Mouse (Mus musculus) gastrocnemius, adult 8-10 months (tissue): ENCODE measurements around the gene Gfer. TPM values are rescaled to one million over a fixed set of nuclear protein-coding genes. Genes with fewer than 3 reads are reported as not detected.

Experiments used
- DNase-seq, 2 experiments: peaks; one replicate each; pipeline ENCODE4 v3.0.0; 2022; ENCODE audit warnings: low spot score in 2 of 2
- total RNA-seq, 4 experiments: library from RNA; stranded (reverse); gene quantifications; 2 replicates each; pipeline ENCODE4 v1.2.4; 2022

Gene Gfer
- 10 to 100 TPM; 38.2 to 54.4 (median 44.7) TPM for total RNA-seq

- DNase-seq = peak; percentile 80 to 84
These were observed at the start of gene Gfer, which contains the start of gene Noxo1 for GRCm38 (mm10) chr17:24696011-24696697. Gene Gfer (minus strand): TSS chr17:24696156. Gene Noxo1 (plus strand): TSS chr17:24696234.

DNA sequence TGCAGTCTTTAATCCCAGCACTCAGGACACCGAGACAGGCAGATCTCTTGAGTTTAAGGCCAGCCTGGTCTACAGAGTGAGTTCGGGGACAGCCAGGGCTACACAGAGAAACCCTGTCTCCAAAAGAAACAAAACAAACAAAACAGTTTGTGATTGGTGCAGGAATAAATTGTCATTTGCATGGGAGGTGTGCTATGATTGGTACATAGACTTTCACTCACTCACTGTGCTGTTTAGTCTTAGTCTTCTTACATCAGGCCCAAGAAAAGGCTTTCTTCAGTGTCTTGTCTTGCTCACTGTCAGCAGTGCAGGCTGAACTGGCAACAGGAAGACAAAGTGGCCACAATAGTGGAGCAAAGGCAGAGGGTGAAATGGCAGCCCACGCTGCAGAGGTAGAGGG lies 48.4 kb upstream of the Gfer start:
- DNase-seq = no peak

DNA sequence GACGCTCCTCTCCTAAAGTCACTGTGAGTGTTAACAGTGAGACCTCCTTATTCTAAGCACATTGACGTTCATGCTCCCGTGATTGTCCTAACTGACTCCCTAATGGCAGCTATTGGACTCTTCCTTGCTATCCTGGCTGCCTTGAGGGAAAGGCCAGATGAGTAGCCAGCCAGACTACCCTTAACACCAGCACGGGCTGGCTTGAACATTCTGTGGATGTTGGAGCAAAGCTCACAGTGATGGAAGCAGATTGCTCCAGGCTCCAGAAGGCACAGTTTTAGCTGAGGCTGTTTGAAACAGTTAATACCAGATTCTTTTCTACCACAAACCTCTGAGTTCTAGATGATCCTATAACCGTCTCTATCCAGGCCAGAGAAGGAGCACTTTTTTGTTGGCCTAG lies 47.9 kb upstream of the Gfer start:
- no peak for DNase-seq

DNA sequence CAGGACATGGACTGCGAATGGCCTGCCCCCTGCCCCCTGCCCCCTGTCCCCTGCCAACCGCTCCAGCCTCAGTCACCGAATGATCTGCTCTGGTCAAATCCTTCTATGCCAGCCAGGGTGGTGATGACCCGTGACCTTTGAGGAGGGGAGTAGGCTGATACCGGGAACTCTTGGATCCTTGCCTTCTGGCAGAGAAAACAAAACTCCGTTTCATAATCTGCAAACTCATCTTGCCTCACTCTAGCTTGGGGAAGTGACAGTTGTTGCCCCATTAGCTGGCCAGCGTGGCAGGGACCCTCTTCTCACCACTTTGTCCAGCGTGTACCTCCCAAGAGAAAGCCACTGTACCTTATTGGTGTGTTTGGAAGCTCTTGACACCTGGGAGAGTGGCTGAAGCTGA lies 46.4 kb upstream of the Gfer start:
- DNase-seq = no peak

DNA sequence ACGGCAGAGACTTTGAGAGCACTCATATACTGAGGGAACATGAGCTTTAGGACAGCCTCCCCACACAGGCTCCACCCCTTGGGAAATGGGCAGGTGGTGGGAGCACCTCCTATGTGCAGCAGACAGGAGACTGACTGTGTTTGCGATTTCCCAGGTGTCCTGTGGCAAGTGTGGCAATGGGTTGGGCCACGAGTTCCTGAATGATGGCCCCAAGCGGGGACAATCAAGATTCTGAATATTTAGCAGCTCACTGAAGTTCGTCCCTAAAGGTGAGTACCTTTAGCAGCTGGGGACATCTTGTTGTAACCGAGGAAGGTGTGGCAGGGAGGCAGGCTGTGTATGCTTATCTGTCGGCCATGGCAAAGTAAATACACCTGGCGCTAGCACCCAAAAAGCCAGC lies 44.0 kb upstream of the Gfer start:
- no peak for DNase-seq

- DNase-seq = no peak
These were observed 42.3 kb upstream of the Gfer start for GRCm38 (mm10) chr17:24738238-24738637.

GRCm38 (mm10) chr17:24737135-24737810 lies 41.3 kb upstream of the Gfer start:
- no peak for DNase-seq

DNA sequence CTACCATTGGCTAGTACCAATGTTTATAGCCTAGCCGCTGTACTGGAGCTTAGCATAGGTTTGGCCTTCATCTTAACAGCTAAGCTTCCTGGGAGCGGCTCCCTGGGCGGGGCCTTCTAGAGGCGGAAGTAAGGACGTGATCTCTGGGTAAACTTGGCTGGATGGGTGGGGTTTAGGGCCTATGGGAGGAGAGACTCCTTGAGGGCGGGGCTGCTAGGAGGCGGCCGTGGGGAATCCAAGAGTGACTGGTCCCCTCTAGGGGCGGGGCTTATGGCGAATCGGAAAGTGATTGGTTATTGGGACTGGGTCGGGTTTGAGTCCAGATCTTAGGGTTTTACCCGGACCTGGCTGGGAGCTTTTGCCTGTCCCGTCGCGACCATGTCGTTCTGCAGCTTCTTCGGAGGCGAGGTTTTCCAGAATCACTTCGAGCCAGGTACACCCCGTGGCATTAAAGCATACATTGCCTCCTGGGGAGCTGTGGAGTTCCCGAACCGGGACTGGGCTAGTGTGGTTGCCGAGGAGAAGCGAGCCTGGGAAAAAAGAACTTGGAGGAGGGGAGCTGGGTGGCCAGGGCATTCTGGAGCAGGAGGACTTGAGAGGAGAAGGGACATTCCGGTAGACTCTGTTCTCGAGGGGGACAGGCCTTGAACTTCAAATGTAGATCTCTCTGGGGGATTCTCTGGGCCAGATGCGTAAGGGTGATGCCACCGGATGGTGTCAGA lies 40.5 kb upstream of the Gfer start, which contains the start of gene Msrb1:
Gene Msrb1 (plus strand): TSS at position 313 of the 722 bp plus-strand sequence.
- DNase-seq = peak; percentile 96 to 97

DNA sequence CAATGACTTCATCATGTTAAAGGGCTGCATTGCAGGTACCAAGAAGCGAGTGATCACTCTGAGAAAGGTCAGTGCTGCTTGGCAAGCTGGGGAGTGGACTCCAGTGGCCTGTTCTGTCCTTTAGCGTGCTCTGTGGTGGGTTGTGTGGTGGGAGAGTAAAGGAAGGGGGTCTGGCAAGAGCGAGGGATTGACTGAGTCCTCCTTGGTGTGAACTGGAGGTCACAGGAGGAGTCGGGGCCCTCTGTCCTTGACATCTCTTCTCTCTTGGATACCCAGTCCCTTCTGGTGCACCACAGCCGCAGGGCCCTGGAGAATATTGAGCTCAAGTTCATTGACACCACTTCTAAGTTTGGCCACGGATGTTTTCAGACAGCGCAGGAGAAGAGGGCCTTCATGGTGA lies 39.5 kb upstream of the Gfer start:
- DNase-seq = no peak

DNA sequence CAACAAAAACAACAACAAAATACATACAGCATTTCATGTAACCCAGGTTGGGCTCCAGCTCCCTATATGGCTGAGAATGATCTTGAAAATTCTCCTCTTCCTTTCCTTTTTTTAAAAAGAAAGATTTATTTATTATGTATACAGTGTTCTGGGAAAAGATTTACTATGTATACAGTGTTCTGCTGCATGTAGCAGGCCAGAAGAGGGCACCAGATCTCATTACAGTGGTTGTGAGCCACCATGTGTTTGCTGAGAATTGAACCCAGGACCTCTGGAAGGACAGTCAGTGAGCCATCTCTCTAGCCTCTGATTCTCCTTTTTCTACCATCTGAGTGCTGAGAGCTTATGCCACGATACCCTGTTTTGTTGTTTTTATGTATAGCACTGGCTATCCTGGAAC lies 38.6 kb upstream of the Gfer start:
- DNase-seq = no peak

- DNase-seq = no peak
These were observed 37.6 kb upstream of the Gfer start for GRCm38 (mm10) chr17:24733434-24734050.

DNA sequence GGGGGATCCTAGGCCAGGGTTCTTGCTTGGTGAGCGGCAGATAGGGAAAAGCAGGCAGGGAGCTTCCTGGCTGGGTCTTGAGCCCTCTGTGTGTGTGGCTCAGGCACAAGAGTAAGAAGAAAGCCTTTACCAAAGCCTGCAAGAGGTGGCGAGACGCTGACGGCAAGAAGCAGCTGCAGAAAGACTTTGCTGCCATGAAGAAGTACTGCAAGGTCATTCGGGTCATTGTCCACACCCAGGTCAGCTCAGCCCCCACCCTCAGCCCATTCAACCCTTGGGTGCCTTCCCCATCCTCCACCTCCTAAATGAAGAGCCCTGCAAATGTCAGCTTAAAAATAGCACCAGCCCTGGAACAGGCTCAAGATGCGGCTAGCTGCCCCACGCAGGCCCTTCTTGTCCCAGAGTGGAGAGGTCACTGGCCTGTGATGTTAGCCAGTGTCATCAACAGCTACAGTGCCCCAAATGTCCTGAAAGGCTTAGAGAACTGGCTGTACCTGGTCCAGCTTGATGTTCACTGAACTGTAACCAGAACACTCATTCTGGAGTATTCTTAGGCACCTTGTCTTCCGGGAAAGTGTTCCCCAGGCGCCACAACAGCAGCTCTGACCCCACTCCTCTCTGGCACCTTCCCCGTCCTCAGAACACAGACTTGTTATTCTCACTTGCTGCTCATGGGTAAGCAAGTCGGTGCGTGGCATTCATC lies 36.4 kb upstream of the Gfer start:
- DNase-seq = peak; percentile 74 to 85

DNA sequence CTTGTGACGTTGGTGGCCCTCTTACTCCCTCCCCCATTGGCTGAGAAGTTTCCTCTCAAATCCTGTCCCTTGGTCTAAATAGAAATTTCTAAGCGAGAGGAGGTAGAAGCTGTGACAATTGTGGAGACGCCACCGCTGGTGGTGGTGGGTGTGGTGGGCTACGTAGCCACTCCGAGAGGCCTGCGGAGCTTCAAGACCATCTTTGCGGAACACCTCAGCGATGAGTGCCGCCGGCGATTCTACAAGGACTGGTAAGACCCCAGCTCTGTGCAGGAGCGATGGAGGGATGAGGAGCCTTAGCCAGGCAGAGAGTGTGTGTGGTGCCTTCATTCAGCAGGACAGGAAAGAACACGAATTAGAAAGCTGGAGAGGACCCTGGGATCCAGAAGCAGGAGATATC lies 34.8 kb upstream of the Gfer start:
- no peak for DNase-seq

GRCm38 (mm10) chr17:24729067-24729466 lies 33.1 kb upstream of the Gfer start:
- no peak for DNase-seq

- DNase-seq = peak in 1 of 2 experiments; percentile 44
These were observed 32.2 kb upstream of the Gfer start for GRCm38 (mm10) chr17:24728184-24728583.

- peak; percentile 63 to 84 for DNase-seq
These were observed 31.7 kb upstream of the Gfer start, which contains the start of gene Rpl3l for GRCm38 (mm10) chr17:24727618-24728017. Gene Rpl3l (plus strand): TSS chr17:24727820.

DNA sequence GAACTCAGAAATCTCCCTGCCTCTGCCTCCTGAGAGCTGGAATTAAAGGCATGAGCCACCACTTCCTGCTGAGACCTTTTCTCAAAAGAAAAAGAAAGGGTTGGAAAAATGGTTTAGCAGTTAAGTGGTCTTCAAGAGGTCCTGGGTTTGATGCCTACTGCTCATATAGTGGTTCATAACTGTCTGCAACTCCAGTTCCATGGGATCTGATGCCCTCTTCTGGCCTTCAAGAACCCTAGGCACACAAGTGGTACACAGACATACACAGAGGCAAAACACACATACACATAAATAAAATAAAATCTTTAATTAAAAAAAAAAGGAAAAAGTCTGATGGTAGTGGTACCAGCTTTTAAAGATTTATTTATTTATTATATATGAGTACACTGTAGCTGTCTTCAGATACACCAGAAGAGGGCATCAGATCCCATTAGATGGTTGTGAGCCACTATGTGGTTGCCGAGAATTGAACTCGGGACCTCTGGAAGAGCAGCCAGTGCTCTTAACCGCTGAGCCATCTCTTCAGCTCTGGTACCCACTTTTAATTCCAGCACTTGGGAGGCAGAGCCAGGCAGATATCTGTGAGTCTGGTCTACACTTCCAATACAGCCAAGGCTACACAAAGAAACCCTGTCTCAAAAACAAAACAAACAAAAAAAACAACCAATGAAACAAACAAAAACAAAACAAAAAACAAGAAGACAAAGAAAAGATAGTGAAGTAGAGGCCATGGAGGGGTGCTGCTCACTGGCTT lies 29.9 kb upstream of the Gfer start:
- DNase-seq = no peak

DNA sequence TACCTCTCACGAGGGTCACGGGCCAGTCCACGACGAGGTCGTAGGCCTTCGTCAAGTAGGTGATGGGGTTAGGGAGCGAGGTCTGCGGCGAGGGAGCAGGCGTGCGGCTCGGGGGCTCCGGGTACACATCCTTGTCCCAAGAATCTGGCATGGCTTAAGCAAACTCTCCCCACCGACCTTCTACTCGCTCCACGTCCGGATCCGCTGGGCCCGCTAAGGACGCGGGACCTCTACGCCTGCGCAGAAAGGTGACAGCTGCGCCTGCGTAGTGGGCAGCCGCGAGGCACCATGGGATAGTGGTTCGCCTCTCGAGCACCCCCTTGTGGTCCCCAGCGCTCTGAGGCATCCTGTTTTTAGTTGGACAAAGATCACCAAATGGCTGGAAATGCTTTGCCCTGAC lies 28.2 kb upstream of the Gfer start, which contains the start of gene Ndufb10:
Gene Ndufb10 (minus strand): TSS at position 295 of the 400 bp plus-strand sequence.
- peak; percentile 95 to 96 for DNase-seq

- no peak for DNase-seq
These were observed 27.9 kb upstream of the Gfer start for GRCm38 (mm10) chr17:24723881-24724180.

- no peak for DNase-seq
These were observed 27.3 kb upstream of the Gfer start for GRCm38 (mm10) chr17:24723122-24723880.
